Mouse (Mus musculus): Measurements from ENCODE around the gene AB124611.
A peak's percentile ranks its signal among the peaks of the same experiment; 100 is the strongest.
"Not testable (repeated sequence)": the region's sequence is repeated elsewhere in the genome, so short reads cannot be mapped to it uniquely, and the experiment has no call there.

The AB124611 gene

DNA sequence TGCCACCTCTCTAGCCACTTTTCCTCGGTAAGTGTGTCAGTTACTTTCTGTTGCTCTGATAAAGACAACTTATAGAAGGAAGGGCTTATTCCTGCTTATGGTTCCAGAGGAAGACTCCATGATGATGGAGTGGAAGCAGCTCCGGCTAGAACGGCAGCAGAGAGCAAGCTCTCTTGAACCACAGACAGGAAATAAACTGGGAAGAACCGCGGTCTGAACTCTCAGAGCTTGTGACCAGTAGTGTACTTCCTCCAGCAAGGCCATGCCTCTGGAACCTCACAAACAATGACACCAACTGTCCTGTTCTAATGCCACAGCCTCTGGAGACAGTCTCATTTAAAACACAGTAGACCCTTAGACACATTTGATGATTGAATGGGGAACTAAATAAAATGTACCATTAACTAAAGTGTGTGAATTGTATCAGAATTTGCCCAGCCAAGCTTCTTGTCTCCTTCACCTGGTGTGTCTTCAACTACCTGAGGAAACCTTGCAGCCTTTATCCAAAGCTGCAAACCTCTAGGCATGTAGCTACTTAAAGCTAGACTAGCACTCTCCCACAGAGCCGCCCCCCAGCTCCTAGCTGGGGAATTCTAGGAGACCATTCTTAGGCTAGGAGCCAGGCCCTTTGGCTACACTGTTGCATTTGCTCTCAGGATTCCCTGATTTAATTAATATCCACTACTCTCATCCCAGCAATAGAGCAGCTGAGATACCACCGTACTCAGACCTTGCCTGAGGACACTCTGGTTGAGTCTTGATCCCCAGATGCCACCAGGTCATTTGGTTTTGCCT is 637 bp upstream of the AB124611 start:
- no peak for DNase-seq (ENCODE audit: low read depth, low spot score)

DNA sequence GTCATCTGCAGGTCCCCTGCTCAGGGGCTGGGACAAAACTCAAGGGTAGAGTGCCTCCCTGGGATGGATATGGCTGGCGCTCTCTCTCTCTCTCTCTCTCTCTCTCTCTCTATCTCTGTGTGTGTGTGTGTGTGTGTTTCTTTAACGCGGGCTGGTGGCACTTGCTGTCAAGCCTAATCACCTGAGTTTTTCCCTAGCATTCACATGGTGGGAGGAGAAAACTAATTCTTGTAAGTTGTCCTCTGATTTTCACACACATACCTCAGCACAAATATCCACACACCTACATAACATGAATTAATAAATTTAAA is 613 bp downstream of the AB124611 start:
- DNase-seq (ENCODE audit: low read depth, low spot score) = no peak

DNA sequence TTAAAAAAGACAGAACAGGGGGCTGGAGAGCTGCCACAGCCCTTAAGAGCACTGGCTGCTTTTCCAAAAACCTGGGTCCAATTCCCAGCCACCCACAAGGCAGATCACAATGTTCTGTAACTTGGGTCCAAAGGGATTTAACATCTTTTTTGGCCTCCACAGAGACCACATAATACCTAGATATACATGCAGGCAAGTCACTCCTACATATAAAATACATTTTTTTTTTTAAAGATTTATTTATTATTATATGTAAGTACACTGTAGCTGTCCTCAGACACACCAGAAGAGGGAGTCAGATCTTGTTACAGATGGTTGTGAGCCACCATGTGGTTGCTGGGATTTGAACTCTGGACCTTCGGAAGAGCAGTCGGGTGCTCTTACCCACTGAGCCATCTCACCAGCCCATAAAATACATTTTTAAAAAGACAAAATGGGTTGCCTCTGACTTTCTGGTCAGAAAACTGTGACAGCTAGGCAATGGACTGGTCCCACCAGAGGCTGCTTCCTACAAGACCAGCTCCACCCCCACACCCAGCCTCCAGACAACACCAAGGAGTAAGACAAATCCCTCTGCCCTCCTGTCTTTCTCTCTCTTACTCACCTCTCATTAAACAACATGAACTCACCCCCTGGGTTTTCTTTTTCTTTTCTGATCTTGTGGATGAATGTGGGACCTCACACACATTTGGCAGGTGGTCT is 1.3 kb downstream of the AB124611 start:
- DNase-seq (ENCODE audit: low read depth, low spot score) = no peak

DNA sequence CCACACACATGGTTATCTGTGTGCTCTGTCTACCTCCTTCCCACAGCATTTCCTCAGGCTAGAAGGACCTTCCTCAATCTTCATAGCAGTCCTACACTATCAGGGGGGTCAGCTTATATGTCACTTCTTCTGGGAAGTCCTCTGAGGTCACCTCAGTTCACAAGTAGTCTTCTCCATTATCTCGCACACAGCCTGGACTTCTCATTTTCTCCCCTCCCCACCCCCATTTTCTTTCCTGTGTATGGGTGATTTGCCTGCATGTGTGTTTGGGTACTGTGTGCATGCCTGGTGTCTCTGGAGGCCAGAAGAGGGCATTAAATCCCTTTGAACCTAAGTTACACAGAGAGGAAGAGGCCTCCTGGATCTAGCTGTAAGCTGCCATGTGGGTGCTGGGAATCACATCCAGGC is 1.9 kb downstream of the AB124611 start:
- DNase-seq (ENCODE audit: low read depth, low spot score) = no peak

DNA sequence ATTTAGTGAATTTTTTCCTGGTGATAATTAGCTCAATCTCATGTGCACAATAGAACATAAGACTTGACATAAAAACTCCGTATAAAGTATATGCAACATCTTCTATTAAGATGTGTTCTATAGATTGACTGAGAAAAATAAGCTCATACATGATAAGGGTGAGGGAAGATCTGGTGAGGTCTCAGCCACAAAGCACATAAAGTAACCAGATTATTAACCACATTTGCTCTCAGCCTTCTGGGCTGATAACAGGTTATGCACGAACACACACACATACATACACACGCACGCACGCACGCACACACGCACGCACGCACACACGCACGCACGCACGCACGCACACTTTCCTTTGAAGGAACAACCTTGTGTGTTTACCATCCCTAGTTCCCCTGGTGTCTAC is 10.5 kb downstream of the AB124611 start:
- no peak for DNase-seq (ENCODE audit: low read depth, low spot score)

GRCm38 (mm10) chr9:21537009-21537408 is 11.0 kb downstream of the AB124611 start:
- DNase-seq (ENCODE audit: low read depth, low spot score) = no peak

DNA sequence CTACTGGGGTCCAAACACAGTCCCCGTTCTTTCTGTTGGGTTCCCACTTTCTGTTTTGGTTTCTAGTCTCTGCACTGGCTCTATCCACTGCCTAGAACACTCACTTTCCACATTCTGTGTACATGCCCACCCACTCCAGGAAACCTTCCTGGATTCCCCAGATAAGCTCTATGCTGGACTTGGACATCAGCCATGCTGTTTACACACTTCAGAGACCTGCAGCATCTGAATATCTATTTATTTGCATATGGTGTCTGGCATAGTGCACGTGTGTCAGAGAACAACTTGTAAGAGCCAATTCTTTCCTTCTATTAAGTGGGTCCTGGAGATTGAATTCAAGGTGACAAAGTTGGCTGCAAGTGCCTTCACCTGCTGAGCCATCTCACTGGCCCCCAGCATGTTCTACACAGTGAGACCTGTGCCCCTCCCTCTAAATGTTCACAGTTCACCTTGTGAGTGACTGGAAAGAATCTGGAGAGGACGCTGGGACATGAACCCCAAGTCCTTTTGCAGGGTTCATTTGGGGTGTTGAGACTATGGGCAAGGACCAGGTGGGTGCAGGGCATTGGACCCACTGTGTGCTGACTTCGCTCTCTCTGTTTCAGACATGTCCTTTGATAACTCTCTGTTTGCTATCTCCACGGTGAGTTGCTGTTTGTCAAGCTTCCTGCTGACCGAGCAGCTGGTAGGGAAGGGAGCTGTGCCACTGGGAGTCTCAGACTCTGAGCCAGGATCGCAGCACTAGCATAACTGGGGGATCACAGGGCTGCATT is 14.2 kb downstream of the AB124611 start:
- no peak for DNase-seq (ENCODE audit: low read depth, low spot score)

GRCm38 (mm10) chr9:21542001-21542400 is 16.0 kb downstream of the AB124611 start:
- DNase-seq (ENCODE audit: low read depth, low spot score) = not testable (repeated sequence)

DNA sequence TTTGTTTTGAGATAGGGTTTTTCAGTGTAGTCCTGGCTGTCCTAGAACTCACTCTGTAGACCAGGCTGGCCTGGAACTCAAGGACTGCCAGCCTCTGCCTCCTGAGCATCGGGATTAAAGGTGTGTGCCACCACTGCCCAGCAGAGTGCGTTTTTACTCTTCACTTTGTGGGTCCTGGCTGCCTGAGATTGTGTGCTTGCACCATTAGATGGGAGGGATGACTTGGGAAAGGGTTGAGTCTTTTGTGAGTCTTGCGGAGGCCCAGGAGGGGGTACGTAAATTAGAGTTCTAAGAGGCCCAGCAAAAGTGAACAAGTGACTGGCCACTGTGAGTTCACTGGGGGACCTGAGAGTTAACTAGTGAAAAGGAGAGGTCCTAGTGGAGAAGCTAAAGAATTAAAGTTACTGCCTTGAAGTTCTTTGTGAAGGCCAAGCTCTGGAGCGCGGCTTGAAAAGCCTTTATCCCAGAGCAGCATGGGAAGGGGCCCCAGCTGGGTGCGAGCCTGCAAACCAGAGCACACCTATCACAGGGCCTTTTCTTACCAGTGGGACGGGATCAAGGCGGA is 19.5 kb downstream of the AB124611 start:
- no peak for DNase-seq (ENCODE audit: low read depth, low spot score)

DNA sequence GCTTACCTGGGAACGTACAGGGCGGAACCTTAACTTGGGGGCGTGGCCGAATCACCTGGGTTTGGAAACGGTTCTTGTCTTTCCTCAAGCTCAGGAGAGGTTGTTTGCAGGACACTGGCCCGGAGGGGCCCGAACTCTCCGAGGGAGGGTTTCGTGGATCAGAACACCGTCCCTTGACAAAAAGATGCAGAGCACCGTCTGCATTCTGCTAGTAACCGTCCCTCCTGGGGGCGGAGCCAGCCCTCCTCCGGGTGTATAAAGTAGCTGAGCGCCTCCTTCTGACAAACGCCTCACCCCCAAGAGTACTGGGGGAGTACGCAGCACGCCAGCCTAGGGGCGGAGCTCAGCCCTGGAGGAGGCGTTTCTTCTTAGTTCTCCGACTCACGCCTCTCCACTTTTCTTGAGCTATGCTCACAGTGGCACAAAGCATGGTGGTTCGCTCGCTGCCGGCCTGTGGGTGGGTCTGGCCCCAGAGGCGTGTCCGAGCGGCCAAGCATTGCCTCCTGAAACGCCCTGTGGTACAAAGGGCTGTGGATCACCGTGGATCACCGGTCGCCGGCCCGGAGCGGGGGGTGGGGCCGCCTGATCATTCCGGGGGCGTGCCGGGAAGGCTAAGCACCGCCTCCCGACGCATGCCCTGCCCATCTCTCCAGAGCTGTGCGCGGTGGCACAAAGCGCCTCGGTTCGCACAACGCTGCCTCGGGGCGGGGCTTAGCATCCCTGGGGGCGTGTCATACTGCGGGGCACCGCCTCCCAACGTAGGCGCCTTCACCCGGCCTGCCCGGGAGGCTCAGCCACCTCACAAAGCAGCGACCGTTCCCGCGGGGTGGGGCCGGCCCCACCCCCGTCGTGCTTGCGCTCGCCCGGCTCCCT is 20.2 kb downstream of the AB124611 start:
- DNase-seq (ENCODE audit: low read depth, low spot score) = peak; percentile 99

DNA sequence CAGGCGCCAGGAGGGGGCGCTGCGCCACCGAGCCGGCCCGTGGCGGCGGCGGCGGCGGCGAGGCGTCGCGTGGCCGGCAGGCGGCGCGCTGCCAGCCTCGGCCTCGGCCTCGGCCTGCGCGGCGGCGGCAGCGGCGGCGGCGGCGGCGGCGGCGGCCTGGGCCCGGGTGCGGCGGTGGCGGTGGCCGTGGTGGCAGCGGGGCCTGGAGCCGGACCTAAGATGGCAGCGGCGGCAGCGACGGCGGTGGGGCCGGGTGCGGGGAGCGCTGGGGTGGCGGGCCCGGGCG is 20.8 kb downstream of the AB124611 start, which contains the start of gene Carm1:
Gene Carm1, plus strand, starts transcription at position 106 of the 286 bp plus-strand sequence.
- no peak for DNase-seq (ENCODE audit: low read depth, low spot score)

DNA sequence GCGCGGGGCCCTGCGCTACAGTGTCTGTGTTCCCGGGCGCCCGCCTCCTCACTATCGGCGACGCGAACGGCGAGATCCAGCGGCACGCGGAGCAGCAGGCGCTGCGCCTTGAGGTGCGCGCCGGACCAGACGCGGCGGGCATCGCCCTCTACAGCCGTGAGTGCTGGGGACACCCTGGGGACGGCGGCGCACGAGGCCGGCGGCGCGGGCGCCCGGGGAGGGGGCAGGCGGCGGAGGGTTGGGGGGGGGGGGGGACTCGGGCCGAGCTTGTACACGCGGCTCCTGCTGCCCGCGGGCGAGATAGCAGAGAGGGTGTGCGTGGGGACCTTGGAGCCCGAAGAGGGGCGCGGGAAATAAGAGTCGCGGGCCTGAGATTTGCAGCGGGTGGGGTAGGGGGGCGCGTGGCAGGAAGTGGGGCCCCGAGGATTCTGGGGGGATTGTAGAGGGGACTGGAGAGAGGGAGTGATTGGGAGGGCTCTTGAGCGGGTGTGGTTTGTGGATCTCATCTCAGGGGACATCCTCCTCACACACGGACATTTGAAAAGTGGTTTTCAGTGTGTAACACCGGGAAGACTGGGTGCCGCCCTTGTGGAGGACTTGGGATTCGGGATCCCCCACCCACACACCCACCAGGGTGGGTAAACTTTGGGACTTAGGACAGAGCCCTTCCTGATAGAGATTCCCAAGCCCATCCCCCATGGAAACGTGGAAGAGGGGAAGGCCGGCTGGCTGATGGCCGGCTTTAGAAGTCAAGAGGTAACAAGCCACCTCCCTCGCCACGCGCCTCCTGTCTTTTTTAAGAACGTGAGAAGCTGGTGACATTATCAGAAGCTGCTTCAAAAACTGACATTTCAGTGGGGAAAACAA is 21.3 kb downstream of the AB124611 start:
- peak; percentile 73 for DNase-seq (ENCODE audit: low read depth, low spot score)

- DNase-seq (ENCODE audit: low read depth, low spot score) = peak; percentile 19
These were observed 25.1 kb downstream of the AB124611 start for GRCm38 (mm10) chr9:21551049-21551448.

- DNase-seq (ENCODE audit: low read depth, low spot score) = no peak
These were observed 27.8 kb downstream of the AB124611 start for GRCm38 (mm10) chr9:21553607-21554273.

- DNase-seq (ENCODE audit: low read depth, low spot score) = peak; percentile 17
These were observed 29.3 kb downstream of the AB124611 start for GRCm38 (mm10) chr9:21555198-21555742.

- no peak for DNase-seq (ENCODE audit: low read depth, low spot score)
These were observed 31.0 kb downstream of the AB124611 start for GRCm38 (mm10) chr9:21556996-21557395.

DNA sequence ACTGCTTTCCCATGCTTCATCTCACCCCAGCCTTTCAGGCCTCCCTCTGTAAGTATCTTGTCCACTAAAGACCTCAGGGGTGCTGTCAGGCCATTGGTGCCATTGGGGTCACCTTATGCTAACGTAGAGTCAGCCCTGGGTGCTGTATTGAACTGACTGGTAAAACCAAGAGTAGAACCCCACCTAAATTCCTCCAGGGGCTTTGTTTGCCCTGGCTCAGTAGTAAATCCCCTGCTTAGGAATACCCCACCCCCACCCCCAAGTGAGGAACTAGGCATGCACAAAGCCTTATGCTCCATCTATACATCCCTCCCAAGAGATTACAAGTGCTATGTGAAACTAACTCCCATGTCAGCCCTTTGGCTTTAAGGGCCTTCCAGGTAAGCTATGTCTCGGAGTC is 31.6 kb downstream of the AB124611 start:
- no peak for DNase-seq (ENCODE audit: low read depth, low spot score)

GRCm38 (mm10) chr9:21558366-21558765 is 32.4 kb downstream of the AB124611 start:
- no peak for DNase-seq (ENCODE audit: low read depth, low spot score)

GRCm38 (mm10) chr9:21559151-21559550 is 33.2 kb downstream of the AB124611 start:
- DNase-seq (ENCODE audit: low read depth, low spot score) = no peak

DNA sequence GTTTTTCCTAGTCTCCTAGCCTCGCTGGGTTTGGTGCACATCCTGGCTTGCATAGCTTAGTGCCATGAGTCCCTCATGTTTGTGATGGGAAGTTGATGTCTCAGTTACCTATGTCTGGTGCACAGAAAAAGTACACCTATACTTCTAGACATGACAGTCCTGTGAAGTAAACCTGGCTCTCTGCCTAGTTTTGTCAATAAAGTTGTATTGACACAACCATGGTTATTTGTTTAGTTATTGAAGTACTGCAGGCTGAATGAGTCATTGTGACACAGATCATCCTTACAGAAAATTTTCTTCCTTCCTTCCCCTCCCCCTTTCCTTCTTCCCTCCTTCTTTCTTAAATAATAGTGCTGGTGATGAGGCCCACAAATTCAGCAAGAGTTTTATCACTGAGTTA is 38.4 kb downstream of the AB124611 start:
- DNase-seq (ENCODE audit: low read depth, low spot score) = no peak
